Mouse (Mus musculus): ENCODE results near the gene Padi3.

DNA sequence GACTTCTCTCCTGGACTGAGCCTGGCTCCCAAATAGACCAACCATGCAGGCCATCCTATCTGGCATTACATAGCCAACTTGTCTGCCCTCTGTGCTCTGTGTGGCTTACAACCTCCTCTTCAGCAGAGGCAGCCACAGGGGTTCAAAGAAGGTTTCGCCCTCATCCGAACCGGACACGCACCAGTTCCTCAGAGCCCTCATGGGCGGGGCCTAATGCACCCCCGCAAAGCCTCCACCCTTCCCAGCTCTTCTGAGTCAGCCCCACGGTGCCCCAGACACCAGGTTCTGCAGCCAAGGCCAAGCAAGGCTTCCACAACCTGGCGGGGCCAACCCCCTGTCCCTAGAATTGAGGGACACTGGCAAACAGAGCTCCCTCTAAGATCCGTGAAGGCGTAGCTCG, 48.8 kb upstream of the Padi3 start:
- TF ChIP-seq CTCF (IDR thresholded peaks at IDR 0.05; ENCODE audit: low read depth, low read length) = no peak
- no peak for TF ChIP-seq POLR2A (IDR thresholded peaks at IDR 0.05; ENCODE audit: borderline replicate concordance, low read depth, low read length)
